Mouse (Mus musculus): ENCODE measurements at regions not wholly inside any gene's neighbourhood (a gene's known extent, or its start where the extent isn't known, plus 50 kb on each side); places are given as distances from the start of the nearest gene placed in this dataset.

DNA sequence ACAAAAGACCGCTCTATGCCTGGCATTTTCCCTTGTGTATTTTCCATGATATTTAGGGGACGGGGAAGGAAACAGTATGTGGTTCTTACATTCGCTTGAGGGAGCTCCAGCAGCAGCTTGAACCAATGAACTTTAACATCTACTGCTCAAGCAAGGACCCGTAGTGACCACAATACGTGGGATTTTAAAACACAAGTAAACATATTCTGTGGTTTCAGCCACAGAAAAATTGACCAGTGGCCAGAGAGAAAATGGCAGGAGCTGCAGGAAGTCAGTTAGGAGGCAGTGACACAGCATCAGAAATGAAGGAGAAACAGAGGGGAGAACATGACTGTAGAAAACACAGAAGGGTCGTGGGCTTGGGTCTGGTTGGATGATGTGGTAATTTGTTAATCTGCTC is 220.2 kb downstream of the Car2 start:
- no peak for ATAC-seq (ENCODE audit: extremely low read depth, insufficient number of reproducible peaks, low FRiP score, poor library complexity, severe bottlenecking)

GRCm38 (mm10) chr3:15107301-15107700 is 221.2 kb downstream of the Car2 start:
- ATAC-seq (ENCODE audit: extremely low read depth, insufficient number of reproducible peaks, low FRiP score, poor library complexity, severe bottlenecking), result no peak

DNA sequence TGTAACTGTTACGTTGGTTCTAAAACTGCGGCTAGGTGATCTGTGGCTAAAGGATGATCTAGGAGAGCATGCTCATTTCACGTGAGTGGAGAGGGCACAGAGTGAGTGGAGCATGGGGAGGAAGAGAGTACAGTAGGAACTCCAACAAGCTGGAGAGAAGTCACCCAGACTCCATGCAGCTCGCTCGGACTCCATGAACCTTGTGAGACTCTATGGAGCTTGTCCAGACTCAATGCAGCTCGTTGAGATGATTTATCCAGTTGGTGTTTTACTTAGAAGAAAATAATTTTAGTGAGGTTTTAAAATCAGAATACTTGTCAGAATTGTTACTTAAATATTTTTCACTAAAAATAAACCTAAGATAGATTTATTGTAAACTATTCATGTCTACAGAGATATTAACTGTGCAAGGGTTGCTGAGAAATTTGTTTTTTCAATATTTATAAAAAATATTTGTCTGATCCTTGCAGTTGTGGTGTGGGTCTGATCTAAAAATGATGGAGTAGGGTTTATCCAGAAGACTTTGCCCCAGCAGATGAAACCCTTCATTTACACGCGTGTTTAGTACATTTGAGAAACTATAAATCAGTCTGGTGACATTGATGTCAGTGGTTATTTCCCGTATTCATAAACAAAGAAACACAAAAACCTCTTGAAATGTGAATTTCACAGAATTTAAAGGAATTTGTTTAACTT is 222.3 kb downstream of the Car2 start:
- no peak for ATAC-seq (ENCODE audit: extremely low read depth, insufficient number of reproducible peaks, low FRiP score, poor library complexity, severe bottlenecking)

DNA sequence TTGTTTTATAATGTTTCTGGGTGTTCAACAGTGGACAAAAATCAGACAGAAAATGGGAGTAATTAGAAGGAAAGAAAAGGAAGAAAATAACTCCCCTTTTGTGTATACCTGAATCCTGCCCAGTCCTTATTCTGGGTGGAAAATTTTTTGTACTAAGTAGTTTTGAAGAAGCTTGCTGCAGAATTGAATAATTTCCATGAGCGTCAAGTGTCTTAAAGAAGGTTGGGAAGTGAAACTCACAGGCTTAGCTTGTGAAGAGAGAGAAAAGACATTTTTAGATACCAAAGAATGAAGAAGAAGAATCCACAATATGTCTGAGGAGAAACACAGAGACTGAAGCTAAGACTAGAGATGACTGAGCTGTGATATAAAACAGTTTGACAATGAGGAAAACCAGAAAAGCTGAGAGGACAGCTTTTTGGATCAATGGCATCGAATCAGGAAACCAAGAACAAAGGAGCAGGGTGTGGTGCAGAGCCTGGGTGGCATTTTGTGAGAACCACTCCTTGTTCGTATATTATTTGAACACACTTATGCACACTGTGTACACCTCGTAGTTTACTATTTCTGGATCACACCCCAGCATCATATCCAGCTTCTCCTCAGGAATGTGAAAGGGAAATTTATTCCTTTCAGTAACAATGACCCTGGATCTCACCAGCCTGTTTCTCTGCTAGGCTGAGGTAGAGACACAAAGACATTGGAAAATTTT is 221.9 kb downstream of the Gm9733 start:
- ATAC-seq (ENCODE audit: extremely low read depth, insufficient number of reproducible peaks, low FRiP score, poor library complexity, severe bottlenecking), result no peak

GRCm38 (mm10) chr3:15112177-15112838 is 219.8 kb downstream of the Gm9733 start:
- no peak for ATAC-seq (ENCODE audit: extremely low read depth, insufficient number of reproducible peaks, low FRiP score, poor library complexity, severe bottlenecking)

DNA sequence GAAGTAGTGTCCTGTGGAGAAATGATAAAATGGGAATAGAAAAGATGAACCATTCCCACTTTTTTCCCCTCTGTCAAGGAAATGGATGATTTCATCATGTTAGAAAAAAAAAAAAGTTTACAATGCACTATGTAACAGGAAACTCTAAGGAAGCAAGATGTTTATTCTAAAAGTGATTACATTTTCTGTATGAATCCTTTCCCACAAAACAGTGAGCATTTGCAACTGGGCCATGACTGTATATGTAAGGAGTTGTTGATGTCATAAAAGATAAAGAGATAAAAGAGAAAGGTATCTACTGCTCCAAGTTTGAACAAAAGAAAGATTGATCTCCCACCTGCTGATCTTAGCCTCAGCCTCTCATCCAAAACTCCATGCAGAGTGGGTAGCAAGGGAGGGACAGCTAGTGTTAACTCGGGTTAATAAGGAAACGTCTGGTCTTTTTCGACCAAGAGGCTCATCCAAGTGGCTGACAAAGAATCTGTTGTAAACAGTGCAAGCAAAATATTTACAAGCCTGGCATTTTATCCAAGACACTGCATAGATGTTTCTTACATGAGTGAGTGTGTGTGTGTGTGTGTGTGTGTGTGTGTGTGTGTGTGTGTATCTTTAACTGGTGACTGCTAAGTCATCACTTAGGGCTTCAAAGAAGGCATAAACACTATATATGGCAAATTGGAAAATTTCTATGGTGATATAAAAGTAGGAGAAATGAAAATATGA is 213.3 kb downstream of the Gm9733 start:
- no peak for ATAC-seq (ENCODE audit: extremely low read depth, insufficient number of reproducible peaks, low FRiP score, poor library complexity, severe bottlenecking)

DNA sequence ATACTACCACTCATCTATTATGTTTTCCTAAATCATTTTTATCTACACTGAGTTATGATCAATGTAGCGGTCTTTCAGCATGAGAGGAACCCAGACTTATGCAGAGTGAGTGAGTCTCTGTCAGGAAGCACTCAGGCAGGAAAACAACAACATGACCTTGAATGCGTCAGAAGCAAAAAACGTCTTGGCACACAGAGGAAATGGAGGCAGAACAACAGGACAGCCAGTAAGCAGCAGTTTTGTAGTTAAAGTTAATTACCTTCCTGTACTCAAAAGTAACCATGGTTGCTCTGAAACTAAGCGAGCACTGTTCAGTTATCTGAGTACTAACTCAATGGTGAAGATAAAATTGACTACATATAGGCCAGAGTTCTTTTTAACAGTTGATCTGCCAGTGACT is 205.4 kb downstream of the Gm9733 start:
- peak; percentile 83 for ATAC-seq (ENCODE audit: extremely low read depth, insufficient number of reproducible peaks, low FRiP score, poor library complexity, severe bottlenecking)

GRCm38 (mm10) chr3:15128370-15128769 is 203.7 kb downstream of the Gm9733 start:
- ATAC-seq (ENCODE audit: extremely low read depth, insufficient number of reproducible peaks, low FRiP score, poor library complexity, severe bottlenecking), result peak; percentile 55; the same call in 1 of the 2 replicates

DNA sequence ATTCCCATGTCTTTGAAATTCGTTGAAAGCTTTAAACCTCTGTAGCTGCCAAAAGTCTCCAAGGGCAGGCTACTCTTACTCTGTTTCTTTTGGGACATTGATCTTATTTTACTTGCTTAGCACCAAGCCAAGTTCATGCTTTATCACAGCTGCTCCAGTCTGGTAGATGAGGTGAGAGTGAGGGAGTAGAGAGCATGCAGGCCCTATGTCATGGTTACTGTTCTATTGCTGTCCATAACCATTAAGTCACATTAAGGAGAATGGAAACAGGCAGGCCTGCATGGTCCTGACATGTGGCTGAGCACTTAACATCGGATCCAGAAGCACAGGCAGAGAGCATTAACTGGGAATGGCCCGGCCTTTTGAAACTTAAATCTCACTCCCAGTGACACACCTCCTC is 203.1 kb downstream of the Gm9733 start:
- no peak for ATAC-seq (ENCODE audit: extremely low read depth, insufficient number of reproducible peaks, low FRiP score, poor library complexity, severe bottlenecking)

- ATAC-seq (ENCODE audit: extremely low read depth, insufficient number of reproducible peaks, low FRiP score, poor library complexity, severe bottlenecking), result no peak
Observed at GRCm38 (mm10) chr3:15129729-15130369, 202.3 kb downstream of the Gm9733 start.

- peak; percentile 63 for ATAC-seq (ENCODE audit: extremely low read depth, insufficient number of reproducible peaks, low FRiP score, poor library complexity, severe bottlenecking)
Observed at GRCm38 (mm10) chr3:15132136-15132535, 200.0 kb downstream of the Gm9733 start.

DNA sequence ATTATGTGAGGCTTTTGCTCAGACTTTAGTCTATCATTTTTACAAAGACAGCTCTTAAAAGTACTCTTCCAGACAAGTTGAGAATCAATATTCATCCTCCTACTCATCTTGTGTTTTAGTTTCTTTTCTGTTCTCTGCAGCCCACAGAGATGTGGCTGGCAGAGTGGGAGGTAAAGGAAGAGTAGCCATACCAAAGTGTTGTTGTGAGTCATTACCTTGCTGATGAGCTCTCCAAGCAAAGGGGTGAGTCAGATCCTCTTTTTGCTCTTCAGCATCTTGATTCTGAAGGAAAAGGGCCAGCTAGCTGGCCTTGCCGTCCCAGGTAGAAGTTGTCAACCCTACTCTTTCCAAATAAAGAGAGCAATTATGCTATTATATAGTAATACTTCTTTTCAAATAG is 192.6 kb downstream of the Gm9733 start:
- no peak for ATAC-seq (ENCODE audit: extremely low read depth, insufficient number of reproducible peaks, low FRiP score, poor library complexity, severe bottlenecking)

DNA sequence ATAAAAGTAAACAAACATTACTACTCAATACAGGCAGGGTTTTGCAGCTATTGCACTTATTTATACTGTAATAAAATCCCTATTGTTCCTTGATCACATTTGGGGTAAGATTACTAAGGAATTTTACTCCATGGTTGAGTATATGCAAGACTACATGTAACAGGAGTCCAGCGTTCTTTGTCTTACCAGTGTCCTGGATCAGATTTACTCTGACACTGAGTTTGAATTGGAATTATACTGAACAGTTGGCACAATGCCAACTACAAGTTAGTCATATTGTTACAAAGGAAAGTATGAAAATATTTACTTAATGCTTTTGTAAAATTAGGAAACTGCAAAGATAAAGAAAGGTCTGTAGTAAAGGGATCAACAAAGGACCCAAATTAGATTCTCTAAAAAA is 178.4 kb downstream of the Gm9733 start:
- no peak for ATAC-seq (ENCODE audit: extremely low read depth, insufficient number of reproducible peaks, low FRiP score, poor library complexity, severe bottlenecking)

GRCm38 (mm10) chr3:15154153-15154552 is 177.9 kb downstream of the Gm9733 start:
- no peak for ATAC-seq (ENCODE audit: extremely low read depth, insufficient number of reproducible peaks, low FRiP score, poor library complexity, severe bottlenecking)

- ATAC-seq (ENCODE audit: extremely low read depth, insufficient number of reproducible peaks, low FRiP score, poor library complexity, severe bottlenecking), result no peak
Observed at GRCm38 (mm10) chr3:15156681-15157080, 175.4 kb downstream of the Gm9733 start.

GRCm38 (mm10) chr3:15157842-15158241 is 174.3 kb downstream of the Gm9733 start:
- ATAC-seq (ENCODE audit: extremely low read depth, insufficient number of reproducible peaks, low FRiP score, poor library complexity, severe bottlenecking), result no peak

DNA sequence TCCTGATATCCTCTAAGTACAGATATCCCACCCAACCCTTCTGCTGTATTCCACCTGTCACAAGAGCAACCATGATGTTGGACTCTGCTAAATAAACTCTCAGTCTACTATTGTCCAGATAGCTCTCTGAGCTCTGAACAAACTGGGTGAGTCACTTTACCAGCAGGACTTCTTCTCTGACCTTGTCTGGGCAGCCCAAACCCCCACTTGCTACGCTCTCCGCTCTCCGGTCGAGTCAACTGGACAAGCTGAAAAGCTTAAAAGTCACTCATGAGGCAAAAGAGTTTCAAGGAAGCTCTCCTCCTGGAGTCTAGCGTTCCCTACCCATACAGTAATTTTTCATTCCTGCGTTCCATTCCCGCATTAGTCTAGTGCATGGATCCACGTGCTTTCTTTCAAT is 173.2 kb downstream of the Gm9733 start:
- no peak for ATAC-seq (ENCODE audit: extremely low read depth, insufficient number of reproducible peaks, low FRiP score, poor library complexity, severe bottlenecking)

DNA sequence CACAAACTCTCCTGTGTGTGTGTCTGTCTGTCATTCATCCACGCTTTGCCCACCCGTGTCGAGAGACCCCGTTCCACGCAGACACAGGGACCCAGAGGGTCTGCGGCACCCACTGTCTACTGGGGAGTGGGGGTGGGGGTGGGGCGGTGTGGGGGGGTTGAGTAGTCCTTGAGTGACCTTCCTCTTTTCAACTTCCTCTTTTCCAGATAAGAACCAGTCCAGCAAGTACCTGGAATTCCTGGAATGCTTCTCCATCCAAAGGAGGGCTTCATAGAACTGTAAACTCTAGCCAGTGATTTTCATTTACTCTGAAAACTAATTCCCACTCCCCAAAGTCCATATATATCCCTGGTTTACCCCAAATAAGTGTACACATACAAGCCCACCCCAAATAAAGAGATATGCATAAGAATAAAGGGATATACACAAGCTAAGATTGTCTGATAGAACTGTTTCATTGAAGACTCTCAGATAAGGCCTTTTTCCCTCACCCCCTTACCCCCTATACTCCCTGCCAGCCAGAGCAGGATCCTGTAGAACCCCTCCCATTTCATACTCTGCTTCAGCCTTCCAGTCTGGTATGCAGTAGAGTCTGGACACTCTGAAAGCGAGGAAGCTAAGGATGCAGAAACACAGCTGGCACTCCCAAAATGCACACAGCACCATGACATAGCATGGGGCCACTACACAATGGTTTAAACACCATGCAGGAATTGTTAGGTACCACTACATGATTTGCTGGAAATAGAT is 172.0 kb downstream of the Gm9733 start:
- ATAC-seq (ENCODE audit: extremely low read depth, insufficient number of reproducible peaks, low FRiP score, poor library complexity, severe bottlenecking), result 0 out of 2 replicates have a peak, but pooled peaks have one; percentile 16

Data from neutrophil, adult 5-6 weeks (primary cell).